Mouse (Mus musculus) bone marrow, adult 2 months (tissue): Measurements from ENCODE around the gene Skor1.

Experiments used
- CTCF ChIP-seq: fragments of 200-500 bp; IDR thresholded peaks from 2 replicates; pipeline ENCODE4 v1.5.1; 2011; ENCODE audit warnings: low read length, control low read depth; ENCODE audit not compliant: control insufficient read depth, insufficient read depth
- POLR2A ChIP-seq: fragments of 200-500 bp; IDR thresholded peaks from 2 replicates; pipeline ENCODE4 v1.6.1; 2011; ENCODE audit warnings: low read depth, mild to moderate bottlenecking, control low read depth, low read length, borderline replicate concordance; ENCODE audit not compliant: control insufficient read depth

DNA sequence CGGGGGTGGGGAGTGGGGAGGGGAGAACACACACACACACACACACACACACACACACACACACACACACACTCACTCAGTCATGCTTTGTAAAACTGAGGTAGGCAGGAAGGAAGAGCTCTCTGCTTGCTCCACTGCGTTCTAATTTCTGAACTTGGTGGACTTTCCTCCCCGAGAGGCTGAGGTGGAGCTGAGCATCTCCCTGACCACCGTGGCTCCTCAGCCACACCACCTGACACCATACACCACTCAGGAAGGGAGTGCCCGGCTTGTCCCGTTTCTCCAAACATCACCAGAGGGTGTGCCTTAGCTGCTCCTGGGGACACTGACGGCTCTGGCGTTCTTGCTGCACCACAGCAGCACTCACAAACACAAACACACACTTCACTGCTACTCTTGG is 29.5 kb upstream of the Skor1 start:
- TF ChIP-seq POLR2A (no peak), CTCF (no peak)
